Mouse (Mus musculus) left cerebral cortex, postnatal 4 days (tissue): ENCODE measurements around the gene 4930415O20Rik. TPM values are rescaled to one million over a fixed set of nuclear protein-coding genes. Genes with fewer than 3 reads are reported as not detected.
"Not testable (repeated sequence)": the region's sequence is repeated elsewhere in the genome, so short reads cannot be mapped to it uniquely, and the experiment has no call there.

Experiments
- DNase-seq: peaks from one replicate; pipeline ENCODE4 v3.0.0-alpha.2; 2022
- intact Hi-C: fragments of 180-260 bp; cut with DNase I; formaldehyde crosslinking; loops from one replicate; pipeline ENCODE4 v1.15.1; 2025
- total RNA-seq, 2 experiments: library from RNA; stranded (reverse); gene quantifications; 2 replicates each; pipeline ENCODE4 v1.2.3; 2021

Gene 4930415O20Rik
- total RNA-seq, 2 experiments from 2014 or later: not detected

GRCm38 (mm10) chr15:98567278-98568134 is 3.3 kb upstream of the 4930415O20Rik start:
- peak; percentile 99 for DNase-seq
- intact Hi-C loops: no loop called here

GRCm38 (mm10) chr15:98568256-98569033 is 2.4 kb upstream of the 4930415O20Rik start:
- DNase-seq: no peak
- intact Hi-C loops: no loop called here

GRCm38 (mm10) chr15:98569216-98569615 is 1.6 kb upstream of the 4930415O20Rik start:
- intact Hi-C loops: no loop called here
- DNase-seq: no peak

- intact Hi-C loops: loop anchor here (10.0 kb wide), 1 partner anchor 225 kb away; no protein-coding TSS in a partner anchor
- DNase-seq: no peak
These were observed 924 bp upstream of the 4930415O20Rik start for GRCm38 (mm10) chr15:98569795-98570365.

DNA sequence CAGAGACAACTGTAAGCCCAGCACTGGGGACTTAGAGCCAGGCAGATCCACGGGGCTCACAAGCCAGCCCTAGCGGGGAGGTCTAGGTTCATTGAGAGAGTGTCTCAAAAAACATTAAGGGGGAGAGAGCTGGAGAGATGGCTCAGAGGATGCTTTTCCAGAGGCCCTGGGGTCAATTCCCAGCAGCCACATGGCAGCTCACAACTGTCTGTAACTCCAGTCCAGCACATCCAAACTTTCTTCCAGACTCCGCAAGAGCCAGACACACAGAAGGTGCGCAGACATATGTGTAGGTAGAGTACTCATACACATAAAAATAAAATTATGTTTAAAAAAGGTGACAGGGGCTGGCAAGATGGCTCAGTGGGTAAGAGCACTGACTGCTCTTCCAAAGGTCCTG is 2.5 kb downstream of the 4930415O20Rik start:
- intact Hi-C loops: loop anchor here (10.0 kb wide), 1 partner anchor 222 kb away; no protein-coding TSS in a partner anchor
- no peak for DNase-seq

DNA sequence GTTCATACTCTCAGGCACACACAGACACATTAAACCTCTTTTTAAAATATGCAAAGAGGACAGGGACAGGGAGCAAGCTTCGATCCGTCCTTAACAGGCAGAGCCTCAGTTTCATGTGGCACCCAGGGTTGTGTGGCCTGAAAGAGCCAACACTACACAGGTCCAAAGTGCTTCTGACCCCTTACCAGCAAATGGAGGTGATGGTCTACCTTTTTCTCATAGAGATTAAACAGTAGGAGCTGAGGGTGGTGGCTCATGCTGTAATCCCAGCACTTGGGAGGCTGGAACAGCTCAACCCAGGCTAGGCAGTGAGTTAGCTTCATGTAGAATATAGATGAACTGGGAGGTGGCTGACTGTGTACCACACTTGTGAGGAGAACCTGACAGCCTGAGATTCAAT is 8.5 kb downstream of the 4930415O20Rik start:
- no peak for DNase-seq
- intact Hi-C loops: loop anchor here (10.0 kb wide), 1 partner anchor 215 kb away; no protein-coding TSS in a partner anchor

DNA sequence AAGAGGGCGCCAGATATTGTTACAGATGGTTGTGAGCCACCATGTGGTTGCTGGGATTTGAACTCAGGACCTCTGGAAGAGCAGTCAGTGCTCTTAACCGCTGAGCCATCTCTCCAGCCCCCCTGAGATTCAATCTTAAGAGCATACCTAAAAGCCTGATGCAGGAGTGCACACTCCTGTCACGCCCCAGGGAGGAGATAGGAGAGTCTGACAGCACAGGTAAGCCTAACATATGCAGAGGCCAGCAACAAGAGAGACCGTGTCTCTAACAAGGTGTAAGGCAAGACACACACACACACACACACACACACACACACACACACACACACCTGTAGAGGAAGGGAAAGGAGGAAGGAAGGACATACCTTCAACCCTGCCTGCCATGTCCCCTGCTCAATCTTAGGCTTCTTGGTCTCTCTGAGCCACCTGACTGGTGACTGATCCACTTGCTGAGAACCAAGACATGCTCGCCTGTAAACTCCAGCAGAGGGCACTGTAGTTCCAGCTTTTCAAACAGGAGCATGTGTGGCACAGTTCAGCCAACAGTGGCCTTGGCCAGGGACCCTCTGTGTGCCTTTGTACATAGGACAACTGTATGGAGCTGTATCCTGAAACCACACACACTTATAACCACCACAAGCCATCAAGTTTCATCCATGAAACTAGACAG is 9.1 kb downstream of the 4930415O20Rik start:
- intact Hi-C loops: loop anchor here (5.0 to 10.0 kb wide), 2 partner anchors 37 to 215 kb away; no protein-coding TSS in a partner anchor
- DNase-seq: peak; percentile 84

- no peak for DNase-seq
- intact Hi-C loops: loop anchor here (5.0 kb wide), 1 partner anchor 35 kb away; no protein-coding TSS in a partner anchor
These were observed 11.6 kb downstream of the 4930415O20Rik start for GRCm38 (mm10) chr15:98582410-98582809.

DNA sequence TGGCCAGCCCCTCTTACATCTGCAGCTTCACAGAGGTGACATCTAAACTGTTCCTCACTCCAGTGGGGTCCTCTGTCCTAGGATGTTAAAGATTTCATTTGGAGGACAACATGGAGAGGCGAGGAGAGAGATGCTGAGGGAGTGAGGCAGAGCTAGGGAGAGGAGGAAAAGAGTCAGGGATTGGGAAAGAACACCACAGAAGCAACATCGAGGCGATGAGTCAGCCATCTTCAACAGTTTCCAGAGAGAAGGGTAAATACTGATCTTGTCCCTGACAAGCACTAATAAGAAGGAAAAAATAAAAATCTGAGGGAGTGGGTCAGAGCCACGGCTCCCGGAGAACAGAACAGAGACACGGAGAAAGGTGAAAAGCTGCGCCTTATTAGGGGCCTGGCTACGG is 12.2 kb downstream of the 4930415O20Rik start:
- DNase-seq: no peak
- intact Hi-C loops: loop anchor here (5.0 kb wide), 1 partner anchor 34 kb away; no protein-coding TSS in a partner anchor

DNA sequence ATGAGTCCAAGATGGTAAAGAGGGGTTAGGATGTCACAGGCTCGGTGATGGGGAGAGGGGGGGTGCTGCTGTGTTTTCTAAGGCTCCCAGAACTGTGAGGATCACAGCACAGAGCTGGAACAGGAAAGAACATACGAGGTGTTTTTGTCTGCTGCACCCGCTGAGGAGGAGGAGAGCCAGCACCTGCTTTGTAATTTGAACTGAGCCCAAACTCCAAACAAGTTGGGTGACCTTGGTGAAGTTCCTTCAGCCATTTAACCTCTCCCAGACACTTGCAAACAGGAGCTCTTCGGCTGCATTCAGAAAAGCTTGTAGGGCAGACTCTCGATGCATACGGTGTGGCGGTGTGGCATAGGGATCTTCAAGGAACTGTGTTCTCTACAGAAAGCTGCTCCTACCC is 14.6 kb downstream of the 4930415O20Rik start:
- intact Hi-C loops: no loop called here
- DNase-seq: no peak

DNA sequence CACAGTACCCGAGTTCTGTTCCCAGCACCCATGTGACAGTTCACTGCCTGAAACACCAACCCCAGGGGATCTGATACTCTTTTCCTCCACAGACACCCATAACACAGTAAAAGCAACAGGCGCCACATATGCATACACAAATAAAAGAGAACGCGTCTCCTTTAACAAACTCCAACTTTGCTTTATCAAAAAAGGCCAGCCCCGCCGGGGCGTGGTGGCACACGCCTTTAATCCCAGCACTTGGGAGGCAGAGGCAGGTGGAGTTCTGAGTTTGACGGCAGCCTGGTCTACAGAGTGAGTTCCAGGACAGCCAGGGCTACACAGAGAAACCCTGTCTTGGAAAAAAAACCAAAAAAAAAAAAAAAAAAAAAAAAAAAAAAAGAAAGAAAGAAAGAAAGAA is 15.3 kb downstream of the 4930415O20Rik start:
- DNase-seq, intact Hi-C loops: not testable (repeated sequence)

- DNase-seq: no peak
- intact Hi-C loops: no loop called here
These were observed 16.9 kb downstream of the 4930415O20Rik start for GRCm38 (mm10) chr15:98587751-98588150.

DNA sequence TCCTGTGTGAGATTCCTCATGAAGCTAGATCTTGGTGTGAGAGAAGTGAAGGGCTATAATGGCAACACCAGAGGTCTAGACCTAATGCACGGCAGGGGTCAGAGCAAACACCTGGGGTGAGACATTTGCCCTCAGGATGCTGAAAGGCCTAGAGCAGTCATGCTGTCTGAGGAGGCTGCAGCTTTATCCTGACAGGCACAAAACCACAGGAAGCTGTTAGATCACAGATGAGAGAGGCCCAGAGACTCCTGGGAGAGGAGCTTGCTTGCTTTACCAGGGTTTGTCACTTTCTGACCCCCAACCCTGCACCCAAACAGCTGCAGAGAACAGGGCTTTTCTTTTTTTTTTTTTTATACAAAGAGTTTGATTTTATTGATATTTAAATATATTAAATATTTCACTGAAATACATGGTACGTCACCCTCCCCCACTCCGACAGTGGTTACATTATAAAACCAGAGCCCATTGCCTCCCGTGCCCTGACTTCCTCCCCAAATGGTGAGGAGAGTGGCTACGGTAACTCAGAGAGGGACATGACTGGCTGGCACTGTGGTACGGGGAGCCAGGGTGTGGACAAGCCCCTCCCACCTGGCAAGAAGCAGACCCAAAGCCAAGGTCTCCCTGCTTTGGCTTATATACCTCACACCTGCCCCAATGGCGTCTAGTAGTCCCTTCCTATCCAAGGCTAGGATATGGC is 19.0 kb downstream of the 4930415O20Rik start:
- DNase-seq: no peak
- intact Hi-C loops: no loop called here

- intact Hi-C loops: no loop called here
- DNase-seq: no peak
These were observed 20.6 kb downstream of the 4930415O20Rik start for GRCm38 (mm10) chr15:98591396-98591795.

DNA sequence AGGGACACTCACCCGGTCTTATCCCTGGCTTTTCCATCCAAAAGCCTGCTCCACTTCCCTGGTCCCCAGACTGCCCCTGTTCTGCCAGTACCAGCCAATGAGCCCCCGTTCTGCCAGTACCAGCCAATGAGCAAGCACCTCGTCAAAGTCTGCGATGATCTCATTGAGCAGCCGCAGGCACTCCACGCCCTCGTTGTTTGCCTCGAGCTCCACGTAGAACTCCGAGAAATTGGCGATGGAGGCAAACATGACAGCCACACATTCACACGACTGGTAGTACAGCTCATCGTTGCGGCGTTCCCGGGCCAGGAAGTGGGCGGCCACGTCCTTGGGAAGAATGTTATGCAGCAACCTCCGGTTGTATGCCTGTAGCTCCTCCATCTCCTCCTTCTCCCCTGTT is 23.4 kb downstream of the 4930415O20Rik start:
- intact Hi-C loops: no loop called here
- no peak for DNase-seq

- intact Hi-C loops: no loop called here
These were observed 24.2 kb downstream of the 4930415O20Rik start for GRCm38 (mm10) chr15:98595049-98595448.

GRCm38 (mm10) chr15:98596609-98597008 is 25.8 kb downstream of the 4930415O20Rik start:
- DNase-seq: no peak
- intact Hi-C loops: no loop called here

More at GRCm38 (mm10) chr15:98595049-98595448, 24.2 kb downstream of the 4930415O20Rik start:
- no peak for DNase-seq

DNA sequence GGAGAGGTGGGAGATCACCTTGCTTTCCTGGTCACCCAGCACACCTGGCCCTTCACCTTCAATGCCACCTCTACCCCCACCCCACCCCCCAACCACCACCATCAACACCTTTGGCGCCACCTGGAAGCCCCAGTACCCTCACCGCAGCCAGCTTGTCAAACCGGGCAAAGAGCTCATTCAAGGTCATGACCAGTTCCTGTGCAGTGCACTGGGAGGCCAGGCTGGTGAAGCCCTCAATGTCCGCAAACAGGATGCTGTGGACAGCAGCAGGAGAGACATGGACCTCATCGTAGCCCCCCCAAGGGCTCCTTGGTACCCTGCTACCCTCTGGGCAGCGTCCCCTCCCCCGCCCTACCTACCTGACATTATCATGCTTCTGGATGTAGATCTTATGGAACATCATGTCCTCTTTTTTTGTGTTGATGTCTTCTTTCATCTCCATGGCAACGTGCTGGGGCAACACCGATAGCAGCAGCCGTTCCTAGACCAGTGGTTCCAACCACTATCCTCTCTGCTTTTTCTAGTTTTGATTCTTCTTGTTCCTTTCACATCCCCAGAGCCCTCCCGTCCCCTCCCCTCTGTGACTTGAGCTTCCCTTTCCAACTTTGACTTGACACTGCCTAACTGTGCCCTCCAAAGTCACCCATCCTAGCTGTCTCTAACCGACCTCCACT is 29.4 kb downstream of the 4930415O20Rik start:
- DNase-seq: no peak

DNA sequence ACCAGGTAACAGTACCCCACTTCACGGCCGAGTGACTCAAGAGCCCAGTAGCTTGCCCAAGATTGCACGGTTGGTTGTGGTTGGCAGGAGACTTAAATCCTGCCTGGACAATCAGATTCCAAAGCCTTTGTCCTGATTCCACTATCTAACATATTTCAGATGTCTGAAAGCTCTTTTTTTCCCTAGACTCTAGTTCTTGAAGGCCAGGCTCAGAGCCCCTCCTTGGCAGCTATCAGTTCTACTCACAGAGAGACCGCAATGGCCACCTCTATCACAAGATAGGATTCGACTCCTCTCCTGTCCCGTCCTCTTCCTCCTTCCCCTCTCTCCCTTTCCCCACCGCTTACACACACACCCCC is 31.0 kb downstream of the 4930415O20Rik start:
- no peak for DNase-seq
- intact Hi-C loops: no loop called here

More for the DNA sequence above, 29.4 kb downstream of the 4930415O20Rik start:
- intact Hi-C loops: no loop called here
